Mouse (Mus musculus): Measurements from ENCODE around the gene Cwc27. TPM values are rescaled to one million over a fixed set of nuclear protein-coding genes. Genes with fewer than 3 reads are reported as not detected.

Cwc27 gene
- total RNA-seq, 2 experiments from 2014 or later, result 12.6 to 20.0 TPM

- DNase-seq, result no peak
Measured at GRCm38 (mm10) chr13:104611296-104611695, 205.6 kb downstream of the Cwc27 start.

GRCm38 (mm10) chr13:104610210-104611111 lies 206.5 kb downstream of the Cwc27 start:
- DNase-seq, result peak; percentile 33 to 43

GRCm38 (mm10) chr13:104608516-104608915 lies 208.4 kb downstream of the Cwc27 start:
- DNase-seq, result no peak

- DNase-seq, result peak in 1 of 2 experiments; percentile 13
Measured at GRCm38 (mm10) chr13:104606786-104607580, 210.0 kb downstream of the Cwc27 start.

- no peak for DNase-seq
Measured at GRCm38 (mm10) chr13:104605111-104605510, 211.8 kb downstream of the Cwc27 start.

GRCm38 (mm10) chr13:104602197-104602596 lies 214.7 kb downstream of the Cwc27 start:
- no peak for DNase-seq

- DNase-seq, result peak in 1 of 2 experiments; percentile 28
Measured at GRCm38 (mm10) chr13:104601783-104602182, 215.2 kb downstream of the Cwc27 start.

GRCm38 (mm10) chr13:104596199-104596598 lies 220.7 kb downstream of the Cwc27 start:
- DNase-seq, result no peak

GRCm38 (mm10) chr13:104594820-104595351 lies 222.1 kb downstream of the Cwc27 start:
- DNase-seq, result no peak

GRCm38 (mm10) chr13:104590931-104591330 lies 226.0 kb downstream of the Cwc27 start:
- DNase-seq, result no peak

- DNase-seq, result no peak
Measured at GRCm38 (mm10) chr13:104590097-104590607, 226.8 kb downstream of the Cwc27 start.

- DNase-seq, result no peak
Measured at GRCm38 (mm10) chr13:104588383-104588782, 228.6 kb downstream of the Cwc27 start.

Other genes starting within 250 kb of the Cwc27 start
- 10 to 100 TPM; 19.3 to 19.6 TPM for gene Srek1ip1, start 24.7 kb downstream of the Cwc27 start, total RNA-seq (2021)
- not detected for gene Shisal2b, start 46.8 kb upstream of the Cwc27 start, total RNA-seq (2021)
- 1 to 10 TPM; 1.1 to 1.3 TPM for gene Rgs7bp, start 237.8 kb upstream of the Cwc27 start, total RNA-seq (2021)